In genomic region chr19:54046684-54047070, GRCm38 (mm10) we compare ENCODE assay signal across 9 mouse cellular contexts. TPM values are rescaled to one million over a fixed set of nuclear protein-coding genes. Genes with fewer than 3 reads are reported as not detected.
DNase-seq lines count a peak whose midpoint lies in the region; ATAC-seq lines count a peak whose summit lies in the region.
"Had no signal": no experiment of that assay in that cellular context is flagged by ENCODE, and none has a peak within 500 bp of the region (broad histone marks: within the 10 kb centered on the region; RNA-seq: fewer than 3 reads in every experiment).

No protein-coding gene starts in this region.

- H3K4me1 ChIP-seq in megakaryocyte, embryonic 14.5 days: peaks cover 74% of the 10 kb centered on the region
- peaks cover 32% of the 10 kb centered on the region for H3K4me1 ChIP-seq in intestine, embryonic 16.5 days (ENCODE audit: control insufficient read depth, insufficient read depth, low read length)
- H3K4me1 ChIP-seq in neural tube, embryonic 12.5 days: peaks cover 26% of the 10 kb centered on the region

- no peak for ATAC-seq in CD4-positive, CD25-positive, alpha-beta regulatory T cell, adult 4 months
- ATAC-seq in megakaryocyte, adult 5-6 weeks (ENCODE audit: poor library complexity, severe bottlenecking): no peak
- ATAC-seq in intestine, embryonic 16.5 days: no peak
- no peak for ATAC-seq in neural tube, embryonic 12.5 days (ENCODE audit: low FRiP score, low read depth)

- no peaks in the 10 kb centered on the region for H3K9me3 ChIP-seq in megakaryocyte, embryonic 14.5 days
- no peaks in the 10 kb centered on the region for H3K9me3 ChIP-seq in intestine, embryonic 16.5 days (ENCODE audit: control insufficient read depth, low read length)
- H3K9me3 ChIP-seq in neural tube, embryonic 12.5 days: no peaks in the 10 kb centered on the region

- 1% methylated on average over 46 of the region's 46 CpGs for WGBS in intestine, embryonic 16.5 days
- WGBS in neural tube, embryonic 12.5 days: under 1% methylated on average over 46 of the region's 46 CpGs

- H3K27ac ChIP-seq in intestine, embryonic 16.5 days (ENCODE audit: low read length): no peak overlapping the region
- H3K27ac ChIP-seq in neural tube, embryonic 12.5 days: no peak overlapping the region

- peak; percentile 11 for DNase-seq in CD4-positive, CD25-positive, alpha-beta regulatory T cell, adult 2 months (ENCODE audit: low read depth, low spot score)
- DNase-seq in urinary bladder, postnatal 14 days (ENCODE audit: low spot score): no peak
- DNase-seq in gastrocnemius, adult 18-20 months (ENCODE audit: low spot score): no peak

- peaks cover 94% of the 10 kb centered on the region for H3K27me3 ChIP-seq in megakaryocyte, embryonic 14.5 days (replicated peaks)
- peaks cover 21% of the 10 kb centered on the region for H3K27me3 ChIP-seq in intestine, embryonic 16.5 days (replicated peaks; ENCODE audit: control insufficient read depth, insufficient read depth, low read length)
- peaks cover 47% of the 10 kb centered on the region for H3K27me3 ChIP-seq in neural tube, embryonic 12.5 days (replicated peaks)

- H3K36me3 ChIP-seq in megakaryocyte, embryonic 14.5 days (replicated peaks; ENCODE audit: low read length): no peaks in the 10 kb centered on the region
- H3K36me3 ChIP-seq in intestine, embryonic 16.5 days (ENCODE audit: control insufficient read depth, insufficient read depth, low read length): no peaks in the 10 kb centered on the region
- H3K36me3 ChIP-seq in neural tube, embryonic 12.5 days: no peaks in the 10 kb centered on the region

- H3K4me3 ChIP-seq in megakaryocyte, embryonic 14.5 days (replicated peaks): peak overlapping the region; percentile 93
- H3K4me3 ChIP-seq in intestine, embryonic 16.5 days (ENCODE audit: low read length): peak overlapping the region; percentile 68
- H3K4me3 ChIP-seq in neural tube, embryonic 12.5 days: peak overlapping the region; percentile 53
- H3K4me3 ChIP-seq: erythroblast, embryonic 14.5 days had no signal

- peak overlapping the region; percentile 66 for H3K9ac ChIP-seq in intestine, embryonic 16.5 days (ENCODE audit: low read depth, low read length)
- peak overlapping the region; percentile 57 for H3K9ac ChIP-seq in neural tube, embryonic 12.5 days

- H3K4me2 ChIP-seq in intestine, embryonic 16.5 days (ENCODE audit: low read depth, low read length): peak overlapping the region; percentile 100
- H3K4me2 ChIP-seq in neural tube, embryonic 12.5 days (replicated peaks): peak overlapping the region; percentile 100

RNA-seq across cellular contexts. Expression of gene Adra2a, which starts 2.7 kb away (rescaled TPM):
- polyA plus RNA-seq in CD4-positive, CD25-positive, alpha-beta regulatory T cell, adult 4 months (2017; shearing (Covaris generic)): not detected
- polyA plus RNA-seq in megakaryocyte, embryonic 14.5 days (2012; ENCODE audit: insufficient read depth, low replicate concordance): 4.3 TPM in 2 replicates
- not detected in 2 replicates for total RNA-seq in megakaryocyte, adult 5-6 weeks (2015)
- not detected in 2 replicates for total RNA-seq in megakaryocyte, adult 5-6 weeks (2017)
- 0.79 and 0.84 TPM in 2 replicates for polyA plus RNA-seq in intestine, embryonic 16.5 days (2015; fragmentation: Nextera tagmentation; extraction: Ambion mirVana)
- 2.7 and 3.6 TPM in 2 replicates for polyA plus RNA-seq in neural tube, embryonic 12.5 days (2016; fragmentation: Nextera tagmentation; extraction: Ambion mirVana)
- under 1 TPM; 0.26 to 0.43 TPM for total RNA-seq in gastrocnemius, adult 18-20 months (2021)
